Mouse (Mus musculus) liver, adult (tissue): ENCODE data around the gene Arid3c.
"Not testable (repeated sequence)": the region's sequence is repeated elsewhere in the genome, so short reads cannot be mapped to it uniquely, and the experiment has no call there.

Experiments
- GATA4 ChIP-seq: IDR thresholded peaks from 2 replicates; pipeline ENCODE4 v1.6.1; 2014; ENCODE audit warnings: mild to moderate bottlenecking, low read length; ENCODE audit not compliant: insufficient replicate concordance

Arid3c gene

GRCm38 (mm10) chr4:41712421-41713196 lies 18.3 kb downstream of the Arid3c start:
- no peak for TF ChIP-seq GATA4

- no peak for TF ChIP-seq GATA4
Observed at GRCm38 (mm10) chr4:41711705-41712375, 19.1 kb downstream of the Arid3c start.

GRCm38 (mm10) chr4:41710229-41710628 lies 20.7 kb downstream of the Arid3c start:
- no peak for TF ChIP-seq GATA4

GRCm38 (mm10) chr4:41708192-41708745 lies 22.7 kb downstream of the Arid3c start:
- no peak for TF ChIP-seq GATA4

GRCm38 (mm10) chr4:41707011-41707535 lies 23.9 kb downstream of the Arid3c start:
- TF ChIP-seq GATA4: no peak

- no peak for TF ChIP-seq GATA4
Observed at GRCm38 (mm10) chr4:41705922-41706754, 24.8 kb downstream of the Arid3c start.

- no peak for TF ChIP-seq GATA4
Observed at GRCm38 (mm10) chr4:41704651-41705050, 26.3 kb downstream of the Arid3c start.

GRCm38 (mm10) chr4:41699783-41700182 lies 31.2 kb downstream of the Arid3c start, which contains the start of gene Il11ra1:
Gene Il11ra1, plus strand, starts transcription at chr4:41699989.
- TF ChIP-seq GATA4: not testable (repeated sequence)

GRCm38 (mm10) chr4:41696930-41697841 lies 33.8 kb downstream of the Arid3c start, which contains the start of gene Cntfr:
Gene Cntfr, minus strand, starts transcription at chr4:41697089.
- not testable (repeated sequence) for TF ChIP-seq GATA4

GRCm38 (mm10) chr4:41682789-41683188 lies 48.2 kb downstream of the Arid3c start:
- no peak for TF ChIP-seq GATA4

GRCm38 (mm10) chr4:41681947-41682346 lies 49.0 kb downstream of the Arid3c start:
- no peak for TF ChIP-seq GATA4

- TF ChIP-seq GATA4: no peak
Observed at GRCm38 (mm10) chr4:41681176-41681575, 49.8 kb downstream of the Arid3c start.

GRCm38 (mm10) chr4:41679291-41679690 lies 51.7 kb downstream of the Arid3c start:
- TF ChIP-seq GATA4: no peak

- no peak for TF ChIP-seq GATA4
Observed at GRCm38 (mm10) chr4:41678863-41679262, 52.1 kb downstream of the Arid3c start.
